Mouse (Mus musculus): Measurements from ENCODE around the gene Tmem107. TPM values are rescaled to one million over a fixed set of nuclear protein-coding genes. Genes with fewer than 3 reads are reported as not detected.

The Tmem107 gene
- polyA plus RNA-seq, 1 experiment: 33.7 TPM

DNA sequence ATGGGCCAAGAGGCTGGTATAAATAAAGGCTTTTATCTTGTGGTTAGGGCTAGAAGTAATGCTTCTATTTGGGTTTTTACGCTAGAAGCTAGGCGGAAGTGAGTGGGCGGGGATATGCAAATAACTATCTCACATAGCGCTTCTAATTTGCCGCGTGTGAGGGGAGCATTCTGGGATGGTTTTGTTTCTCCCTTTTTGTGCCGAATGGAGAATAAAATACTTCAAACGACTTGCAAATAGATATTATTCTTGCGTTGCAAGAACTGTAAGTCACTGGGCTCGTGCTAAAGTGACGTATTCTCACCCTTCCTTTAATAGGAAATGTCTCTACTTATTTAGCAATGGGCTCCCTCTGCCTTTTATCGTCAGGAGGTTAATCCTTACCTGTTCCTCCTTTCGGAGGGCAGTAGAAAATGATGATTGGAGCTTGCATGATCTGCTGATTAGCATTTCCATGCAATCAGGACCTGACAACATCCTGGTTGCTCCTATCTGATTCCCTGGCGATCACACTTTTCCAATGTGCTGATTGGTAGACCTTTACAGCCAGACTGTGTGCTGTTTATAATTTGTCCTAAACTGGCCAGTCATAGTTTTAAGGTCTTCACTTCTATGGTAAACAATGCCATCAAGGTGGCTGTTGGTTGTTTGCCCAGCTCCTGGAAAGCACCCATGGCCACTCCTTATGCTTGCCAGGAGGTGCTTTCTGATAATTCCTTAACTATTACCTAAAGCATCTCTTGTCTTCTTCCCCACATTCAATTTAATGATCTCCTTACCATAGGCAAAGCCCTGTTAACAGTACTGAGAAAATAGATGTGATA is 2.7 kb downstream of the Tmem107 start:
- WGBS: under 1% methylated on average over 14 of the region's 14 CpGs
- DNase-seq (ENCODE audit: low read depth, low spot score): no peak

DNA sequence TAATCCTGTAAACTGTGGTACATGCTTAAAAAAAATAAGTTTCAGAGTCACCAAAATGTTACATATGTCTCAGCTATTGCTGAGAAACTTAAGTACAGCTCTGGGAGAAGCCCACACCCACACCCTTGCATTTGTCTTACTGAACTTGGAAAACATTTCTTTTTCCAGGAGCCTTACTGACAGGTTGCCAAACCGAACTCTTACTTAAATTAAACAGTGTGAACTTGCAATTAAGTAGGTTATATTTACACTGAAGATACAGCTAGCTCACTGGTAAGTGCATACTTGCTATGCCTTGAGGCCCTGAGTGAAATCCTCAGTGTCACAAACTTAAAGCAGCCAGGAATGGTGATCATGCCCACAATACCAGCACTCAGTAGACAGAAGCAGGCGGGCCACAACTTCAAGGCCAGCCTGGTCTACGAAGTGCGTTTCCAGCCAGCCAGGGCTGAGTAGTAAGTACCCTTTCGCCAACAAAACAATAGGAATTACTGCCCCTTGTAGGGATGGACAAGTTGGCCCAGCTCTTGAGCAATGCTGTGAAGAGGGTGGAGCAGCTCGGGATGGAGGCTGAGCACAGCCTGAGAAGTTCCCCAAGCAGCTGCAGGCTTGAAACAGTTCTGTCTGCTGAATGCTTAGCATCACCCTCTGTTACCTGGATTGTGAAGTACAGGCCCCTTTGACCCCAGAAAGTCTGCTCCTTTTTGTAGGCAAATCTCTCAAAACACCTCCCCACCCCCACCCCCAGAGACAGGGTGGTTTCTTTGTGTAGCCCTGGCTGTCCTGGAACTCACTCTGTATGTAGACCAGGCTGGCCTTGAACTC is 3.6 kb downstream of the Tmem107 start:
- DNase-seq (ENCODE audit: low read depth, low spot score): no peak
- WGBS: 33% methylated on average over 6 of the region's 6 CpGs

DNA sequence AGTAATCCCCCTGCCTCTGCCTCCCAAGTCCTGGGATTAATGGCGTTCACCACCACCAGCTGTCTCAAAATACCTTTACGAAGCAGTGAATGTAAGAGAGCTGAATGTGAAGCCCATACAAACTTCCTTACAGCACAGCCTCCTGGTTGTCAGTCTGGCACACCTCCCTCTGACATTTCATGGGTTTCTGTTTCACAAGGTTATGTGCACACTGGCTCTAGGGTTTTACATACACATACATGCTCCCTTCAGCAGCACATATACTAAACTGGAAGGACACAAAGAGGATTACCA is 4.1 kb downstream of the Tmem107 start:
- no peak for DNase-seq (ENCODE audit: low read depth, low spot score)
- WGBS: 64% methylated on average over 2 of the region's 2 CpGs

GRCm38 (mm10) chr11:69075764-69076479 is 5.3 kb downstream of the Tmem107 start:
- DNase-seq (ENCODE audit: low read depth, low spot score): no peak
- 73% methylated on average over 9 of the region's 9 CpGs for WGBS

DNA sequence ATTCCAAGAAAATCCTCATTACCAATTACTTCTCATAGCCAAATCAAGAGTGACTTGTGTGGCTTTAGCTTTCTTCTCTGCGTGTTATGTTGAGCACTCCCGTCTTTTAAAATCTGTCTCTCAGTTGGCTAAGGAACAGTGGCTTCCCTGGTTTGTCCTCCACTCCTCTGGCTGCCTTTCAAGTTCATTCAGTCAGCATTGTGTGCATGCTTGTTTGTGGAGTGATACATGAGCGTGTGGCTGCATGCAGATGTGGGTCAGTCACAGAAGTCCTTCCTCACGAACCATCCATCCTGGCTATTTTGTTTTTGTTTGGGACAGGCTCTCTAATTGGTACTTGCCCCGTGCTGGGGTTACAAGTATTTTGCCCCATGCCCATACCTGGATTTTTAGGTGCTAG is 6.0 kb downstream of the Tmem107 start:
- 81% methylated on average over 5 of the region's 5 CpGs for WGBS

GRCm38 (mm10) chr11:69077316-69077715 is 6.7 kb downstream of the Tmem107 start:
- no peak for DNase-seq (ENCODE audit: low read depth, low spot score)
- 75% methylated on average over 9 of the region's 9 CpGs for WGBS

More for the DNA sequence above, 6.0 kb downstream of the Tmem107 start:
- no peak for DNase-seq (ENCODE audit: low read depth, low spot score)

DNA sequence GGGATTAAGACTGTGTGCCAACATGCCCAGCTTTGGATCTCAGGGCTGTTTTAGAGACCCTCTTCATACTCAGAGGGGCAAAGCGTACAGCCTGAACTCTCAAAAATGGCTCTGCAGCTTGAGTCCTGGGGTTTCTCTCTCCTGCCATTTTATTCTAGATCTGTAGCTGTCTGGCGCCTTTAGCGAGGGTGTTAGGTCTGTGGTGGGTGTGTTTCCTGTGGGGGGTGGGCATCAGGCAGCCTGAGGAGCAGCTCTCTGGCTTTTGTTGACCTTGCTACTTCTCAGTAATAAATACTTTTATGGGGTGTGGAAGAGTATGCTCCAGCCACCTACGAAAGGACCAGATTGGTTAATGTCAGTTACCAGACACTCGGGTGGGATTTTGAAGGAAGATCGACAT is 7.4 kb downstream of the Tmem107 start:
- DNase-seq (ENCODE audit: low read depth, low spot score): no peak
- WGBS: 63% methylated on average over 6 of the region's 6 CpGs

DNA sequence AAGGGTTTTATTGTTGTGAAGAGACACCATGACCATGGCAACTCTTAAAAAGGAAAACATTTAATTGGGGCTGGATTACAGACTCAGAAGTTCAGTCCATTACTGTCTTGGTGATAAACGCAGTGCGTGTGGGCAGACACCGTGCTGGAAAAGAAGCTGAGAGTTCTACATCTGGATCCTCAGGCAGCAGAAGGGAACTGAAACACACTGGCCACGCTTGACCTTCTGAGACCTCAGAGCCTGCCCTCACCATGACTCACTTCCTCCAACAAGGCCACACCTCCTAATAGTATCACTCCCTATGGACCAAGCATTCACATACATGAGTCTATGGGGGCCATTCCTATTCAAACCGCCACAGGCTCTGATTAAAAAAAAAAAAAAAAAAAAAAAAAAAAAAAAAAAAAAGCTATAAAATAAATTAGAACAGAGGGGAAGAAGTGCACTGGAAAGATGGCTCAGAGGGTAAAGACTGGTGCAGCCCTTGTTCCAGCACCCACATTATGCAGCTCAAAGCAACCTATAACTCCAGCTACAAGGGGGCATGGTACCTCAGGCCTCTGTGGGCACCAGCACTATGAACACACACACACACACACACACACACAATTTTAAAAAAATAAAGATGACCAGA is 8.3 kb downstream of the Tmem107 start:
- DNase-seq (ENCODE audit: low read depth, low spot score): no peak
- WGBS: 54% methylated on average over 5 of the region's 5 CpGs

GRCm38 (mm10) chr11:69080102-69080854 is 9.7 kb downstream of the Tmem107 start:
- 47% methylated on average over 15 of the region's 15 CpGs for WGBS
- no peak for DNase-seq (ENCODE audit: low read depth, low spot score)

- no peak for DNase-seq (ENCODE audit: low read depth, low spot score)
- 91% methylated on average over 8 of the region's 8 CpGs for WGBS
These were observed 10.2 kb downstream of the Tmem107 start for GRCm38 (mm10) chr11:69080855-69081222.

- DNase-seq (ENCODE audit: low read depth, low spot score): no peak
- 60% methylated on average over 7 of the region's 7 CpGs for WGBS
These were observed 11.0 kb downstream of the Tmem107 start for GRCm38 (mm10) chr11:69081613-69082012.

- WGBS: 51% methylated on average over 6 of the region's 6 CpGs
- DNase-seq (ENCODE audit: low read depth, low spot score): no peak
These were observed 15.0 kb downstream of the Tmem107 start for GRCm38 (mm10) chr11:69085608-69086007.

GRCm38 (mm10) chr11:69086390-69086789 is 15.8 kb downstream of the Tmem107 start:
- no peak for DNase-seq (ENCODE audit: low read depth, low spot score)
- 37% methylated on average over 6 of the region's 6 CpGs for WGBS

GRCm38 (mm10) chr11:69087082-69087481 is 16.5 kb downstream of the Tmem107 start:
- 67% methylated on average over 4 of the region's 4 CpGs for whole genome bisulfite sequencing
- DNase-seq (ENCODE audit: low read depth, low spot score): no peak

DNA sequence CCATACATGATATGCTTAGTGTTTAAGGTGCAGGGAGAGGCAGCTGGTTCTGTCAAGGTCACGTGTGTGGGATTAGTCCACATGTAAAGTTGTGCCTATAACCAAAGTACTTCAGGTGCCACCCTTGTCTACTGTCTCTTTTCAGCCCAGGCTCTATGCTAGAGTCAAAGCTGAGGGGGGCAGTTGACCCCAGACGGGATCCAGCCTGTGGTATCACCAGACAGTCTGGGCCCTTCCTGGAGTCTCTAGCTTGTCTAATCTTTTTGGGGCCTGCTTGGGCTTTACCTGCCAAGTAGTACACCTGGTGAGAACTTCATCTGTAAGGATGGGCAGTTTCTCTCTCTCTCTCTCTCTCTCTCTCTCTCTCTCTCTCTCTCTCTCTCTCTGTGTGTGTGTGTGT is 17.0 kb downstream of the Tmem107 start:
- no peak for DNase-seq (ENCODE audit: low read depth, low spot score)
- 81% methylated on average over 2 of the region's 2 CpGs for WGBS

DNA sequence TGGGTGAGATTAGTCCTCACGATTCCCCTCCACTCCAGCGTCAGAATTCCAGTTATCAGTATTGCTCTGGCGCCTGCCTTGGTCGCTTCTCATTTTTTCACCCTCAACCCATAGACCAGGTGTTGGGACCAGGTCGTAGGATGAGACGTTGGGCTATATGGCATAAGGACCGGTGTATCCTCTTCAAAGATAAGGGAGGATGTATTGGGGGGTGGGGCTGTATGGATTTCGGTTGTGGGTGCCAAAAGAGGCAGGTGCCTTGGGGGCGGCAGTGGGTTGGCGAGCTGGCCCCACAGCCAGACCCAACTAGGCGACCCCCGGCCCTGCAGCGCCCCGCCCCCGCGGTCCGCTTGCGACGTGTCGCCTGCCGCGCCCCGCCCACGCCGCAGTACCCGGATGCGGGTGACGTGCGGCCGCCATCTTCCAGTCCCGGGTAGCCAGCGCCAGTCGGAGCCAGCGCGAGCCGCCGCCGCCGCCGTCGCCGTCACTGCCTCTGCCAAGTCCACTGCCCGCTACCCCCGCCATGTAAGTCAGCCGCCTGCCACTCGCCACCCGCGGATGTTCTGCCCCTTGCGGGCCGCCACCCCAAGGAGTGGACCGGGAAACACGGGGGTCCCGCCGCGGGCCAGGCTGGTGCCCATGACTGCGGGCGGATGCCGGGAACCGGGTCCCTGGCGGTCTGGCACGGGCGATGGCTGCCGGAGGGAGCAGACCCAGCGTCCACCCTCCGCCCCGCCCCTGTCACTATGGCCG is 17.7 kb downstream of the Tmem107 start, which contains the start of gene Vamp2:
Gene Vamp2, plus strand, starts transcription at position 388 of the 753 bp plus-strand sequence.
- no peak for DNase-seq (ENCODE audit: low read depth, low spot score)

GRCm38 (mm10) chr11:69088856-69089615 is 18.4 kb downstream of the Tmem107 start:
- DNase-seq (ENCODE audit: low read depth, low spot score): no peak

More for the DNA sequence above, 17.7 kb downstream of the Tmem107 start, which contains the start of gene Vamp2:
- under 1% methylated on average over 55 of the region's 67 CpGs for WGBS

More at GRCm38 (mm10) chr11:69088856-69089615, 18.4 kb downstream of the Tmem107 start:
- WGBS: 5% methylated on average over 25 of the region's 25 CpGs

All from large intestine, adult 2 months (tissue).